Mouse (Mus musculus) liver, embryonic 14.5 days (tissue): ENCODE measurements around the gene Gas2l3.

Source experiments
- CTCF ChIP-seq: IDR thresholded peaks from 2 replicates; pipeline ENCODE4 v1.5.1; 2016; ENCODE audit warnings: antibody characterized with exemption, low read depth, control low read depth
- EP300 ChIP-seq: IDR thresholded peaks from 2 replicates; pipeline ENCODE4 v1.6.1; 2016; ENCODE audit warnings: antibody characterized with exemption, low read depth

DNA sequence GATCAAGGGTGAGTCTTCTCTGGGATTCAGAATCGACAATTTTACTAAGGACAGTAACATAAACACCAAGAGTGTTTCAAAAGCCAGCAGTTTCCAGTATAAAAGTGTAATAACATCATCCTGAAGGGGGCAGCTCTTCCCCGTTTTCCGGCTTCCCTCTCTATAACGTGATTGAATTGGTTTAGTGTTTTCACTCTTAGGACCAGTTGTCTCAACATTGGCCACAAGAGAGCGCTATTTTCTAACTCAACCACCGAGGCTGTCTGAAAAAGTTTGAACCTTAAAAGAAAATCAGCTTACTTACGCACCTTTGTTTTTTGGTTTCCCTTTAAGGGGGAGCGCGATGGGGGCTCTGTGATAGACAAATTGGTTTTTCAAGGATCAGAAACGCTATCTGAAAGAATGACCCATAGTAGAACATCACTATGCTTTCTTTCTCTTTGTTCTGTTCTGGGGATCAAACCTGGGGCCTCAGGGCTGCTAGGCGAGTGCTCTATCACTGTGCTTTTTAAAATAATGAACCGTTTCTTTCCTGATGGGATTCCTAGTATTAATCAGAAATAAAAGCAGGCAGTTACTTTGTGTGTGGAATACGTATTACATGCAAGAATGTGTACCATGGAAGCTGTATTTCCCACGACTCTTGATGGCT, 18.2 kb upstream of the Gas2l3 start:
- TF ChIP-seq CTCF: peak; percentile 73
- TF ChIP-seq EP300: no peak
